Mouse (Mus musculus) right cerebral cortex, postnatal 4 days (tissue): ENCODE measurements at regions not wholly inside any gene's neighbourhood (a gene's known extent, or its start where the extent isn't known, plus 50 kb on each side); places are given as distances from the start of the nearest gene placed in this dataset.

Experiments
- DNase-seq: peaks from one replicate; pipeline ENCODE4 v3.0.0-alpha.2; 2022

DNA sequence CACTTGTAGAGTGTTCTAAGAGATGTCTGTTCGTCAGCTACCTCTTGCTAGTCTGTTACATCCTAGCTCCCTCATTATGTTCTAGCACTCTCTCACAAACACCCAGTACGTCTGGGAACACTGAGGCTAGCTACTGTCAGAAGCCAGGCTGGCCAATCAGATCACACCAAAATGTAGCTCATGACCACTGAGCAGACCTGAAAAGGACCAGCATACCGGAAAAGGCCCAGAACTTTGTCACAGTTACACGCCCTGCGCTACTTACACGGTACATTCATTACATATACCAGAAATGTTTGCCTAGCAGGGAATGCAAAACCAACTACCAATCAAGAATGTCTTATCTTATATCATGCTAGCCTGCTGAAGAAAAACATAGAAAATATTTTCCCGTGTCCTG lies 216.5 kb upstream of the Foxq1 start:
- DNase-seq: no peak

DNA sequence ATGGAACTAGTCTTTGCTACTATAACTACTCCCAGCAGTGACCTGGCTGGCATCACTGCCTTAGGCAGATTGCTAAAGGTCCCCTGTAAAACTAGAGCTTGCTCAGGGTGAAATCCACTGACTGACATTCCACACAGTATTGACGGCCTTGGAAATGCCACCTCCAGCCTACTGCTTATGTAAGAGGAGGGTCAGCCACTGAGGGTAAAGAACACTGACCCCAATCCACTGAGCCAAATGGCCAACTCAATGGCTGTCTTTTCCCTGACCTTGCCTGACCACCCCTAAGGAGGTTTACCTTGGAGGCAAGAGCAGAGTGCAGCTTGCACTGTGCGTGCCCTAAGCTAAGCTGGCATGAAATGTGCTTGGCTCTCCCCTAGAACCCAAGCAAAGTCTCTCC lies 216.0 kb upstream of the Foxq1 start:
- DNase-seq: no peak

DNA sequence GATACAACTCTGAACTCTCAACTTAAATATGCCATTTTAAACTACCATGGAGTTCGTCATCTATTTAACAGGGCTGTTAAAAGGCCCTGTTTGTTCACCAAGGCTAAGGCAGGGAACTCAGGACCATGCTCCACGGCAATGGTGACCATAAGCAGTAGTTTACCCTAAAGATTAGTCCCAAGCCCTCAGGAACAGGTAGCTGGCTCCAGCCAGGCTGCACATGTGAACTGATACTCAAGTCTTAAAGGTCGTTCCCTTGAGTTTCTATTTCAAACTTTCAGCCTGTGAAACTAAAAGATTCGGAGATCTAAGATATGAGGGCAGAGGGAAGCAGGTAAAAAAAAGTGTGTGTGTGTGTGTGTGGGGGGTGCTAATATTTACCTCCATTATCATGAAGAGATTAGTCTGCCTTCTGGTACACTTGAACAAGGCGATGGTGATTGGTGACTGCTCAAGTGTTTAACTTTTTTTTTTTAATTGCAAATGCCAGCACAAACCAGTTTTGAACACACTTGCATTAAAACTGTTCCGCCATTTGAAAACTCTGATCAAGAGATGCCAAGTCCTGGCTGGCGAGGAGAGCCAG lies 215.5 kb upstream of the Foxq1 start:
- no peak for DNase-seq

DNA sequence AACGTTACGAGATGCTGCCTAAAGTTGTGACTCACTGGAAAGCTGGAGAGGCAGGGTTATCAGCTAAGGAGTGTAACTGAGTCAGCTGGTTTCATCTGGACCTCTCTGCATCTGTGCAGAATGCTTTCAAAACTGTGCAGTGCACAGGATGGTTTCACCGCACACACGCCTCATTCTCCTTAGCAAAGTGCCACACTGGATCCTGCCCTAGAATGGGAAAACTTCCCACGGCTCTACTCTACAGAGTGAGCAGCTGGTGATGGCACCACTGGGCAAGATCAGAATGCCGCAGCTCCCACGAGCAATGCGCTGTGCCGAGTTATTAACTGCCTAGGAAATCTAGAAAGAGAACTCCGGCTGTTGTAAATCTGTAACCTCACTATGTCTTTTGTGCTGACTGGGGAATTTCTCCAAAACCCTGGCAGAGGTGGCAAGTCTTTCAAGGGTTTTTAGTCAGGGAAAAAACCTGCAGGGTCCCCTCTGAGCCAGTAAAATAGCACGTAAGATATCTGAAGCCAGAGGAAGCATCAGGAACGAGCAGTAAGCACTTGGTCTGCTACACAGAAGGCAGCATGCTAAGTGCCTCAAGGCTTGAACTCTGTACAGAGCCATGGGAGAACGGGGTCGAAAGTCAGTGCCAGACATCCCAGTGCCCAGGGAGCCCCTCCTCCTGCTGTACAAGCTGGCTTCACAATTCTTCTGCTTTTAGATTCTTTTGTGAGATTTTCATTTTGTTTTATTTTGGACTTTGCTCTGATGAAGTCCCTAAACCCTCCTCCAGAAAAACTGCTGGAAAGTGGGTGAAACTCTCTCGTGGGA lies 214.4 kb upstream of the Foxq1 start:
- no peak for DNase-seq

DNA sequence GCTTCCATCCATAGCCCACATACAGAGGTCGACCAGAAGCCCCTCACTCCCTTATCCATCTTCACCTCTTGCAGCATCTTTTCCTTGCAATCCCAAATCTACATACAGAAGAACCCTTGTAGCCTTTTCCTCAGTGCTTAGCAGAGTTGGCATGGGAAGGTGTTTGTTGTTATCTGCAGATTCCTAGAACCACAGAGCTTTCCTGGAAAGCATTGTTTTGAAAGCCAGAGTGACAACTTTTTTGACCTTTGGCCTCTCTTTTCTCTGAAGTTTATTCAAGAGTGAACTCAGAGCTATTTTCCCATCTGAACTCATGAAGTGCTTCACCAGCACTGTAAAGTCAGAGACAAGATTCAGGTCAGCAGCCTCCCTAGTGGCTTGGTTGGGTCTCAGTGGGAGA lies 209.7 kb upstream of the Foxq1 start:
- DNase-seq: no peak

DNA sequence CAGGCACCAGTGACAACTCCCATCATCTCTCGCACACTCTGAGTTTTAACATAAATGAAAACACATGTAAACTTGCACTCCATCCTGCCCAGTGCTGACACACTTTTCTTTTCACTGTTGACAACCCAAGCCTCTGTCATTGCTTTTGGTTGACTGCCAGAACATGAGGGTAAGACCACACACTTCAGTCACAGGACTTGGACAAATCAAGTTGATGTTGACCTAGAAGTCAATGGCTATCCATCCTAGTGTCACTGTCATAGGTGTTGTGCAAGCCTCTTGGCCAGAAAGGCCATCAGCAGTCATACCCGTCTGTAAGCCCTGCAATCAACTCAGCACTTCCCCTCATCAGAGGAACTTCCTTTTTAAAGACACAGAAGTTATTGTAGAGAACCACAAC lies 208.9 kb upstream of the Foxq1 start:
- no peak for DNase-seq

DNA sequence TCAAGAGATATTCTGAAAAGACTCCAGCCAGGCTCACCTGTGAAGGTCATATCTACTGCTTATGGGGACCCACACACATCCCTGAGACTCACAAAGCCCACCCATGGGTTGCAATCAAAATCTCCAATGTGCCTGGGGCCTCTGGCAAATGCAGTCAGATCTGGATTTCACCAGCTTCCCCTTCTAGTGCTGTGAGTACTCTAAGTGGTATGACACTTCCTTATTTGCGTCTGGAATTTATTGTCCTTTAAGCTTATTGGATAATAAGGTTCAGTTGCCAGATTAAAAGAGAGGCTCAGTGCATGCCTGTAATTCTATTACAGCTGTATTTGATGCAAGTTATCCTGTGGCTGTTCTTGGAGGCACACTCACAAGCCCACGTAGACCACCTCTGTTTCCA lies 206.3 kb upstream of the Foxq1 start:
- no peak for DNase-seq

DNA sequence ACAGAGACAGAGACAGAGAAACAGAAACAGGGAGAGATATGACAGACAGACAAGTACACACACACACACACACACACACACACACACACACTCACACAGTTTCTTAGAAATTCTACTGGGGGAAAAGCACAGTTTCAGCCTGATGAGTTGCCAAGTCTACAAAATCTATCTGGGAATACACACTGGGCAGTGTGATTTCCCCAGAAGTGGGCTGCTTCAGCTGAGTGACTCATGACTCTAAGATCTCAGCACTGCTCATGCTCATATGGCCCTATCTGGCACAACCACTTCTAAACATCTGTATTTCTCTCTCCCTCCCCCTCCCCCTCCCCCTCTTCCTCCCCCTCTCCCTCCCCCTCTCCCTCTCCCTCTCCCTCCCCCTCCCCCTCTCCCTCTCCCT lies 204.5 kb upstream of the Foxq1 start:
- no peak for DNase-seq

DNA sequence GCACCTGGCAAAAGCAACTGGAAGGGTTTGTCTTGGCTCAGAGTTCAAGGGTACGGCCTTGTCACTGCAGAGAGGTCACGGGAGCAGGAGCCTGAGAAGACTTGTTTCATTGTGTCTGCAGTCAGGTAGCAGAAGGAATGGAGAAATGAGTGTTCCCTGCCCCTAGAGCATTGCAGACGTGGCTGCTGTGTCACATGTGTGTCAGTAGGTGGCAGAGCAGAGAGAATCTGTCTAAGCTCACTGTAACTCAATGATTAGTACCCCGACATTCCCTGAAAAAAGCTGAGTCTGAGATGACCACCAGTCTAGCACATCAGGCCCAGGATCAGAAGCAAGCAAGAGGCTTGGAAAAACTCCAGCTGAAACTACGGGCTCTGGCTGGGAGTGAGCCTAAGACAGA lies 203.1 kb upstream of the Foxq1 start:
- no peak for DNase-seq

DNA sequence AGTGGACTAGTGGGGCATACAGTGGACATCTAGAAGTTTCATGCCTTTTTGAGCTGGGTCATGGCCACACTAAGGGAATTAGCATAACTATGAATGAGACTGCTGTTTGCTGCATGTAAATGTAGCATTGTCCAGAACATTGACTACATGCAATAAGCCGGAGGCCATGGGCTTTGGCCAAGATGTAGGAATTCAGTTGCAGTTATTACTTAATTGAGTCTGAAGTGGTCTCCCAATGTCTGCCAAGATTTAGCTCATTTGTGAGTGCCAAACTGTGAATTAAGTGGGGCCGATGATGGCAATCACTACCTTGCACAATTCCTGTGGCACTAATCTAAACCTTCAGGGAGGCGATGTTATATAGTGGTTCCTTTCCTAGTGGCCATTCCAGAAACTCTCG lies 196.6 kb upstream of the Foxq1 start:
- no peak for DNase-seq

DNA sequence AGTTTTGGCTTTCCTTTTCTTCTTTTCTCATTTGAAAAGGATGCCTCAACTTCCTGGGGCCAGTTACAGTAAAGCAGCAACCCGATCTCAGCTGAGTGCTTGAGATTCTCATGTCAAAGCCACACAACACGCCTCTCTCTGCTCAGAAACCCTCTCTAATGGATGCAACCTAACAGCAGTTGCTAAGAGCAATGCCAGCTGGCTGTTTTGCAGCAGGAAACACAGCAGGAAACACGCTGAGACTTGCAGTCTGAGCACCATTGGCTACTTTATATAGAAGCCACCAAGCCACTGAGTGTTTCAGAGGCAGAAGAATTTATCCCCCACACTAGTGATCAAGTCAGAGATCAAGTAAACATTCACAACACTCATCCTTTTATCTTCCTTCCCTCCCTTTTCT lies 193.5 kb upstream of the Foxq1 start:
- no peak for DNase-seq

DNA sequence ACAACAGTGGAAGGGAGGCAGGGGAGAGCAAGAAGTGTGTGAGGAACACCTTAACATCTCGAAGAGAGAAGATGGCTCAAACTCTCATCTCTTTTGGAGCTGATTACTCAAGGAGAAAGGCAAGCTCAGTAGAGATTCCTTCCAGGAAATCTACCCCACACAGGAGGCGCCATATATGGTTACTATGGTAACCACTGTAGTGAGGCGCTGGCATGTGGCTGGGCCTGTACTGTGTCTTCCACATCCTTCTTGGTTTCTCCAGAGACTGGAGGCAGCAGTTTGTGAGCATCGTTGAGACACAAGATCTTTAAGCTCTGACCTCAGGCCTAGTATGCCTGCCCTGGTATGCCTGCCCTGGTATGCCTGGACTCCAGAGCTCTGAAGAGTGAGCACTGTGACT lies 191.6 kb upstream of the Foxq1 start:
- DNase-seq: no peak

DNA sequence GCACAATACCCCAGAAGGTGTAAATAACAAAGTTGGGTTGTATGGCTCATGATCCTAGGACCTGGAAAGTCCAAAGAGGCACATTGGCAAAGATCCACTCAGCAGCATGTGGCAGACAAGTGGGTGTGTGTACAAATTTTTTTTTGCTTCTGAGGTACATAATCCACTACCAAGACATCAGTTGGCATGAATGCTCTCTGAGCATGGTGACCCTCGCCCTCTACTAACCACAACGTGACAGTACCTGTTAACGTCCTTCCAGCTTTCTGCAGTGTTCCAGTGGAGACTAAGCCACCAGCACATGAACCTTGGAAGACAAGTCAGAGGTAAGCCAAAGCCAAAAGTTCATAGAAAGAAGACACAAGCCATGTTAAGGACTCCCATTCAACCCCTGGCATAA lies 188.7 kb upstream of the Foxq1 start:
- no peak for DNase-seq

DNA sequence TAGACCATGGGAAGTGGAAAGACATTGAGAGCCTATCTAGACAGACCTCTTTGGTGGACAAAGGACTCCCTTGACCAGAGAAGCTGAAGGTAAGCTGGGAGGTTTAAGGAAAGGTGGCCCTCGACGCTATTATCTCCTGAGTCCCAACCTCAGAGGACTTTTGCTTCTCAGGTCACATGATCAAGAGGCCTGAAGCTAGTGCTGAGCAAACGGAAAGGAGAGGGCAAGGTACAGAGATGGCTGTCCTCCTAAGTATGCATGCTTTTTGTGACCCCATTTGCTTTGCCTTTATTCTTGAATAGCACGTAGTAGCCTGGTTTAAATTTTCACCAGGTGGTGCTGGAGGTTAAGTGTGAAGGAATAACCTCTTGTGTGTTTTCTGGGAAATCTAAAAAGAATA lies 186.8 kb upstream of the Foxq1 start:
- DNase-seq: no peak

DNA sequence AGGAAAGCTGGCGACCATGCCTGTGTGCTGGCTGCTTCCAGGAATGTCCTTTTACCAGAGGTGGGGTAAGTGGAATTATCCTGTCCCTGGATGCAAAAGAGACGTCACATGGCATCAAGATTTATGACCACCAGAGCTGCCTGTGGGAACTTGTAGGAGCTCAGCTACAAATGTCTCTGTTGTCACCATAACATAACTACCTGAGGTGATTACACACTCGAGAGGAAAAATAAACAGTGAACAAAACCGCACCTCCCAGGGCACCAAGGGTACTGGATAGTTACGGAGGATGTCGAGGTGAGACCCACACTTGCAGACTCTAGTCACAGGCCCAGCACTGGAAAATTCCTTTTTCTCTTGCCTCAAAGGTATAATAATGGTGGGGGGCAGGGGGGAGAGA lies 185.1 kb upstream of the Foxq1 start:
- DNase-seq: no peak

DNA sequence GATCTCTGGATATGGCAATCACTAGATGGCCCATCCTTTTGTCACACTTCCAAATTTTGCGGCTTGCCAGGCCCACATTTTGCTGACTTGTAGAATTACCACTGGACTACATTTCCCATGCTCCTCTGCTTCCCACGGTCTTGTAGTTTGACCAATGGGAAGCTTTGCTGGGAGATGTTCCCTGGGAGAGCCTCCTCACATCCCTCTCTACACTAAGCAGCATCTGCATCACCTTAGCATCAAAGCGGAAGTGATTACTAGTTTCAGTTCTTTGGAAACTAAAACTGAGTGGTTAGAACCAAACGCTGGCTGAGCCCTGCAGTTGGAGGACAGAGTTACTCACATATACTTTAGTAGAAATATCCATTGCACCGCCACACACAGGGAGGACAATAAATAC lies 181.9 kb upstream of the Foxq1 start:
- no peak for DNase-seq

DNA sequence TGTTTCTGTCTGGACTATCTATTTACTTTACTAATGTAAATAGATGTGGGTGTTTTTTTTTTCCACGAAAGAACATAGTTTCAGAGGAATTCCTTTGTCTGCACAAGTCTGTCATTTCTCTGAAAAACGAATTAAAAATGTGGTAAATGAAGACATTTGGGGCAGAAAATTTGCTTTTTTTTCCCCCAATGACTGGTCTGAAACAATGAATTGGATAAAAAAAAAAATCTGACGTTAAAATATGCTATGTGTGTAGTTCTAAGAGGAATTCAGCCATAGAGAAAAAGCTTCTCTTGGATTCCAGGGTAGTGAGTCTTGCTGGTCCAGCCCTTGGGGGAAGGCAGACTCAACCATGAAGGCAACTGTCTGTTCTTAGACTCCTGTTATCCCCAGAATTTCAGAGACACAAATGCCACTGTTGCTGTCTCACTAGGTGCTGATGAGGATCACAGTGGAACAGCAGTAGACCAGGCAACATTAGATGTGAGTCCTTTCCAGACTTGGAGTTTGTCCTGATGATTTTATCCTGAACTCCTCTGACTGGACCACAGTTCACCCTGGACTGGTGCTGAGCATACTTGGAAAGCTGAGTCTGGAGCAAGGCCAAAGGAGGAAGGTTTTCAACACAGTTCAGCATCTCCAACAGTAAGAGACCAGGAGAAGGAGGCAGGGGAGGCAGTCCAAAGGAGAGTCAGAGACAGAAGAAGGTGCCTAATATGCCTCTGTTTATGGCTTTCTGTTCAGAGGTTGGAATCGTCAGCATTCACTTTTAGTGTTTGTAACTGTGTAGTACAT lies 162.3 kb upstream of the Foxq1 start:
- DNase-seq: no peak

DNA sequence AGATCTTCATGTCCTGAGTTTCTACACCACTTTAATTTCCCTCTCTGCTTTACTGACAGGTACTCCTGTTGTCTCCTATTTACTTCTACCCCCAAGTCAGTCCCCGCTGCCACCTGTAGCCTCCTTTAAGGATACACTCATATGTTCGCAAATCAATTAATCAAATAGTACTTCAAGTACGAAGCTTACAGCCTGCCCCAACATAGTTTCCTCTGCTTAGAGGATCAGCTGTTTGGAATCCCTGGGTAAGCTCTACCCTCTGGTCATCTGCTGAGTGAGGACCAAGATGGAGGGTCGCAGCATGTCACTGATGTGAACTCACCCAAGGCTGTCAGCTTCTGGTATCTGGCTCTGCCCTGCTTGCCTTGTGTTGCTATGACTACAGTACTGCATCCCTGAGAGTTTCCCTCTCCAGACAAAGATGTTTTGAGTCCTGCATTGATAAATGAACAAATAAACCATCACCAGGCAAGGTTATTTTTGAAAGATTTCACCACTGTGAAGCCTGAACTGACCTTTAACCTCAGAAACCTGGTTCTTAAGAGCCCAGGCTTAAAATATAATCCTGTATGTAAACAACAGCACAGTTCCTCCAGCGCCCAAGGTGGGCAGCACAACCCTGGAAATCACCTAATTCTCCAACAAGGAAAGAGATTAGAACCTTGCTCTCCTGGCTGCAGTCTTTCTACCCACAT lies 159.6 kb upstream of the Foxq1 start:
- DNase-seq: no peak

DNA sequence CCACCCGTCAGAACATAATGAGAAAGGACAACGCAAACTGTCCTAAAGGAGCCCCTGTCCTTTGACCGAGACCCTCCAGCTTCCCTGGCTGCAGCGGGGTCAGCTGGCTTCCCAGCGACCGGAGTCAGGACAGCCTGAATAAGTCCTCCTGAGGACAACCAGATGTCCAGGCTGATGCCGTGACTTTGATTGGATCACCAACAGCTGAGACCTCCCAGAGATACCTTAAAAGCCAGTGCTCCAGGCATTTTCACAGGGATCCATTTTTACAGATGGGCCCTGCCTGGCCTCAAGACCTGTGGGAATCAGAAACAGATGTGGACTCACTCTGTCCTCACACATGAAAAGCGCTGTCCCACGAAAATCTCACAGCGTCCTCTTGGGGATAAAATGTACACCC lies 158.7 kb upstream of the Foxq1 start:
- DNase-seq: no peak

DNA sequence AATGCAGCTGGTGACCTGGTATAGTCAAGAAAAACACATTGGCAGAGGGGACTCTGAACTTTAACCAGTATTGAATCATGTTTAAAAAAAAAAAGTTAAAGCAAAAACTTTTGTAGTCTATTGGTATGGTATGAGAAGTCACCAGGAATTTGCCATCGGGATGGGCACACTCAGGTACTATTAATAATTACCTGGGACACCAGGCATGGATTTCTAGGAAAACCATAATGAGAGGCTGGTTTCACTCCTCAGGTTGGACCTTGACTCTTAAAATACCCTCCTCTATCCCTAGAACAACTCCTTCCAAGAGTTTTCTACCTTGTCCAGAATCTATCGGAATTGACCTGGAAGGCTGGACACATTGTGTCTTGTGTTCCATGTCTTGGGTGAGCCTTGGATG lies 155.5 kb upstream of the Foxq1 start:
- DNase-seq: no peak

DNA sequence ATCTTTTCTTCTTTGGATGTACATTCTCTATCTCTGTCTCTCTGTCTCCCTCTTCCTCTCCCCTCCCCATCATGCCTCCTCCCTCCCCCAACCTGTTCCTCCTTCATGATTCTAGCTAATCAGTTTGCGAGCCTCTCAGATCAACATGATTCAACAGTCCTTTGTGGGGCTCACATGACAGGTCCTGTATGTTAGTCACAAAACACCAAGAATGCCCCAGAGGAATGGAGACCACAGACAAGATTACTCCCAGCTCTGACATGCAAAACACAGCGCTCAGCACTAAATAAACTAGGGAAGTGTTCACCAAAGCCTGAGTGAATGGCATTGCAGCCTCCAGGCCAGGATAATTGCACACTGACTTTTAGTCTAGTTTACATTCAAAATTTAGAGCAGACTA lies 150.6 kb upstream of the Foxq1 start:
- no peak for DNase-seq

DNA sequence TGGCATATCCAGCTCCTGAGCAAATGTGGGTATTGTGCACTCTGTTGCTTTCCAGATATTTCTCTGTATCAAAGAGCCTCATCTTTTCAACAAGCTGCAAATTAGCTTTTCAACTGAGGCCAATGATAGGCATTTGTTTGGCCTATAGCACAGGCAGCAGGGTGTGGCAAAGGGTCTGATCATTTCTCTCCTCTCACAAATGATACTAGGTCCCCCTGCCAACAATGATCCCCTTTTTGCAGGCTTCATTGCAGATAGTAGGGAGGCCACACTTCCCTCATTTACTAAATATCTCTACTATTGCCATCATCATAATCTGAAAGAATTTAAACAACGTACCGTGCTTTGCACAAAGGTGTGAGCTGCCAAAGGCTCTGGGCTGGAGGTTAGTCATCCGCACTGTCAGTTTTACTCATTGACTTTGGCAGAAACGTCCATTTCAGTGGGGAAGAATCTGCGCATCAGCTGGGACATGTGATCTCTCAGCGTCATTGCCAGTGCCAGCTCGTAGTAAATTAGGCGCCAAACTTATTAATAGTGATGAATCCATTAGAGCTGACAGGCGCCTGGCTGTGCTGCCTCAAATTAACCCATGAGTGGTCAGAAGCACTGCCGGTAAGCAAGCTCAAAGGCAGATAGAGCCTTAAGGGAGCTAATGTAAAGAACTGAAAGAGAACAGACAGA lies 147.4 kb upstream of the Foxq1 start:
- DNase-seq: peak; percentile 5

DNA sequence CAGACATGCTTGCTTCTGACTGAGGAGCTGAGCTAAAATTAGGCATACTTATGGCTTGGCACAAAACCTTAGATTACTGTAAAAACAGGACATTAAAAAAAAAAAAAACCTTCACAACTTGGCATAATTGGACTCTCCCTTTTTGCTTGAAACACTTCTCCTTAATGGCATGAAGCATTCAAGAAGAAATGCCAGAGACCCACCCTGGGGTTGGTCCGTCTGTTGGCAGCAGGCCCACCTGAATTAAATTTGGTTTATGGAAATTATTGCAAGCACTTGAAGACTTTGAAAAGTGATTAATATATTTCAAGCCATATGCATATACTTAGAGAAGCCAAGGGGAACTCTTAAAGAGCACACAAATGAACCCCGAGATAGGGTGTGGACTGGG lies 146.8 kb upstream of the Foxq1 start:
- DNase-seq: no peak
